Mouse (Mus musculus) kidney, adult 2 months (tissue): ENCODE results near the gene Stk11. TPM values are rescaled to one million over a fixed set of nuclear protein-coding genes. Genes with fewer than 3 reads are reported as not detected.

Experiments
- DNase-seq: peaks from one replicate; pipeline ENCODE4 v3.0.0; 2021
- H3K27ac ChIP-seq: fragments of 200-500 bp; 2 replicates; pipeline ENCODE4 v1.5.1; 2012; ENCODE audit warnings: low read depth, low read length, control low read depth, inconsistent platforms; ENCODE audit not compliant: insufficient read depth
- H3K27me3 ChIP-seq: fragments of 200-500 bp; replicated peaks from 2 replicates; pipeline ENCODE4 v1.6.1; 2012; ENCODE audit warnings: mild to moderate bottlenecking, moderate library complexity, low read length, inconsistent platforms; ENCODE audit not compliant: control insufficient read depth, insufficient read depth
- H3K36me3 ChIP-seq: fragments of 200-500 bp; 2 replicates; pipeline ENCODE4 v1.6.1; 2012; ENCODE audit warnings: mild to moderate bottlenecking, moderate library complexity, low read length, inconsistent platforms; ENCODE audit not compliant: control insufficient read depth, insufficient read depth
- H3K4me1 ChIP-seq: fragments of 200-500 bp; 2 replicates; pipeline ENCODE4 v1.6.1; 2011; ENCODE audit warnings: low read length; ENCODE audit not compliant: control insufficient read depth, insufficient read depth
- H3K4me3 ChIP-seq: fragments of 200-500 bp; 2 replicates; pipeline ENCODE4 v1.5.1; 2011; ENCODE audit warnings: mild to moderate bottlenecking, low read depth, low read length, control low read depth; ENCODE audit not compliant: insufficient read depth
- CTCF ChIP-seq: fragments of 200-500 bp; conservative IDR thresholded peaks from 2 replicates; pipeline ENCODE4 v1.5.1; 2011; ENCODE audit warnings: low read depth, mild to moderate bottlenecking, control low read depth, low read length, moderate library complexity, mixed read lengths; ENCODE audit not compliant: insufficient read depth, insufficient read length
- POLR2A ChIP-seq: fragments of 200-500 bp; IDR thresholded peaks from one replicate; pipeline ENCODE4 v1.6.1; 2011; ENCODE audit warnings: low read depth, low read length, control low read depth
- WGBS: fragments of 180-500 bp; shearing (Covaris S2); methylation state at CpG from one replicate; pipeline ENCODE4 v1.1.7; 2018; 5-methylcytosine and 5-hydroxymethylcytosine counted together
- polyA plus RNA-seq: library from polyadenylated mRNA; depleted of rRNA; stranded (reverse); fragments of >200 nt; gene quantifications from 2 replicates; pipeline ENCODE4 v1.2.3, GENCODE M21; 2012

Gene Stk11
- polyA plus RNA-seq, 1 experiment: 114 TPM

DNA sequence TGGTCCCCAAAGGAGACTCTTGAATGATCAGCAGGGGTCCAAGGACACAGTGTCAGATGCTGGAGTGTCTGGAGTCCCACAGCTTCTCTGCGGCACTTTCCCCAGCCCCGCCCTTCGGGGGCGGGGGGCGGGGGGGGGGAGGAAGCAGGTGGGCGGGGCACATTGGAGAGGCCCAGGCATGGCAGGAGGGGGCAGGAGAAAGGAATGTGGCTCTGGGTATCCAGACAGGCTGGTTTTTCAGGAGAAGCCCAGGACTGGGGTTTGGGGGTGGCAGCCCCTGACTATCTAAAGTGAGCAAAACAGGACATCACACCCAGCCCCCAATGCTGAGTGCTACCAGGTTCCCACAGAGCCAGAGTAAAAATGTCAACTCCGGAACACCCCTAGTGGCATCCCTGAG lies 18.3 kb upstream of the Stk11 start:
- peaks cover 55% of the 10 kb centered on the region for H3K4me1 ChIP-seq
- H3K36me3 ChIP-seq: no peaks in the 10 kb centered on the region
- WGBS: 17% methylated on average over 7 of the region's 7 CpGs
- no peak for DNase-seq
- TF ChIP-seq POLR2A (no peak), CTCF (no peak)
- H3K4me3 ChIP-seq: no peak overlapping the region
- no peaks in the 10 kb centered on the region for H3K27me3 ChIP-seq
- H3K27ac ChIP-seq: no peak overlapping the region

DNA sequence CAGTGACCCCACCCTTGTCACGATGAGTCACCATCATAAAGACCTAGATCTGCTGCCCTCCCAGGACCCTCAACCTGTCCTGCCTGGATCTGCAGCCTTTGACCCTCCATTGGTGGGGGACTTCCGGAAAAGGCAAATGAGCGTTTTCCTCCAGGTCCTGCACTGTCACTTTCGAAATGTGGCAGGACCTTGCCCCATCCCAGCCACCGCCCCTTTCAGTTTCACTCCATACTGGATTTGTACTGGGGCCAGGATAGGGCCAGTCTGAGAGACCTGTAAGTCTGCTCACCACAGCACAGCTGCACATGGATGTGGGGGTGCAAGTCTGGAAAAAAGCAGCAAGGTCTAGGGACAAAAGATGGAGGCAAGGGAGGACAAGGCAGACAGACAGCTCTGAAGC lies 17.0 kb upstream of the Stk11 start:
- Histone ChIP-seq H3K36me3 (no peaks in the 10 kb centered on the region), H3K27ac (no peak overlapping the region), H3K4me1 (peaks cover 47% of the 10 kb centered on the region), H3K27me3 (no peaks in the 10 kb centered on the region), H3K4me3 (no peak overlapping the region)
- DNase-seq: peak; percentile 49
- 65% methylated on average over 5 of the region's 5 CpGs for WGBS
- no peak for TF ChIP-seq POLR2A
- TF ChIP-seq CTCF: no peak

DNA sequence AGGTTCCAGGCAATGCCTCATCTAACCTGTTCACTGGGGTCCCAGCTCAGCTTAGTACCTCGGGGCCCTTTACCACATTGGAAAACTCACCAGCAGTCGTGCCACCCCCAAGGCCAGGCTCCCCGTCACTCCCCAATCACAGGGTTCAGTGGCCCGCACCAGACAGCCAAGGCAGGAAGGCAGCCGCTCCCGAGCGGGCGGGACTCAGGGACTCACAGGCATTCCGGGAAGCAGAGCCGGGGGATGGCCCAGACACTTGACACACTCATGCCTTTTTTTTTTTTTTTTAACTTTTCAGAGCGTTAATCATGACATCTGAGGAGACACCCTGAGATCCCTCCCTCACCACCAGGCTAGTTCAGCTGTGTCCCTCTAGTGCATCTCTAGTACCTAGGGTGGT lies 14.6 kb upstream of the Stk11 start:
- Histone ChIP-seq H3K4me1 (peaks cover 30% of the 10 kb centered on the region), H3K36me3 (no peaks in the 10 kb centered on the region), H3K27me3 (no peaks in the 10 kb centered on the region), H3K4me3 (peak overlapping the region; percentile 95; the same call in 1 of the 2 replicates), H3K27ac (no peak overlapping the region; the same call in 1 of the 2 replicates)
- 16% methylated on average over 11 of the region's 11 CpGs for WGBS
- peak; percentile 73 for DNase-seq
- TF ChIP-seq POLR2A (no peak), CTCF (no peak)

DNA sequence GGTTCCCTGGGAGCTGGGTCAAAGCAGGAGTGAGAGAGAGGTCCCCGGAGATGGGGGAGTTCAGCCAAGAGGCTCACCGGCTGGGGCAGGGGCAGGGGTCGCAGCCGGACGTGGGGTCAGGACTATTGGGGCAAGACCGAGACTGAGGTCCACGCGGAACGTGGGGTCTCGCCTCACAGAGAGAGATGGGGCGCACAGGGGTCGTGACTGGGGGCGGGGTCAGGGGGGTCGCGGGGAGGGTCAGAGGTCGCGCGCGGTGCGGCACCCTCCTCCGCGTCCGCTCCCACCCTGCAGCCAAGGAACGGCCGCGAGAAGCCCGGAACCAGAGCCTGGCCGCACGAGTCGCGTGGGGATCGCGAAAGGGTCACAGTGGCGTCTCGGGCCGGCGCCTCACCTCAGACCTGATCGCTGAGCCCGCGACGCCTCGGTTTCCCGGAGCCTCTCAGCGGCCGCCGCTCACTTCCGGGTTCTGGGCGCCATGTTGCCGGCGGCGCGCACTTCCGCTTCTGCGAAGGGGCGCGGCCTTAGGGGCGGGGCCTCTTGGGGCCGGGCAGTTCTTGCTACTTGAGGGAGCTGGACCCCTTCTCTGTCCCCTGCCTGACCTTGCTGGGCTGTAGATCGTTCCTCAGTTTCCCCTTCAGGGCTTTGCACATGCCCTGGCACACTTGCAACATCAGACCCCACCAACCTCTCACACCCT lies 13.2 kb upstream of the Stk11 start:
- H3K36me3 ChIP-seq: no peaks in the 10 kb centered on the region
- peaks cover 18% of the 10 kb centered on the region for H3K4me1 ChIP-seq
- H3K27me3 ChIP-seq: no peaks in the 10 kb centered on the region
- H3K4me3 ChIP-seq: peak overlapping the region; percentile 95
- TF ChIP-seq CTCF: no peak
- peak; percentile 3 for TF ChIP-seq POLR2A
- WGBS: under 1% methylated on average over 59 of the region's 59 CpGs
- DNase-seq: peak; percentile 91
- H3K27ac ChIP-seq: peak overlapping the region; percentile 94

DNA sequence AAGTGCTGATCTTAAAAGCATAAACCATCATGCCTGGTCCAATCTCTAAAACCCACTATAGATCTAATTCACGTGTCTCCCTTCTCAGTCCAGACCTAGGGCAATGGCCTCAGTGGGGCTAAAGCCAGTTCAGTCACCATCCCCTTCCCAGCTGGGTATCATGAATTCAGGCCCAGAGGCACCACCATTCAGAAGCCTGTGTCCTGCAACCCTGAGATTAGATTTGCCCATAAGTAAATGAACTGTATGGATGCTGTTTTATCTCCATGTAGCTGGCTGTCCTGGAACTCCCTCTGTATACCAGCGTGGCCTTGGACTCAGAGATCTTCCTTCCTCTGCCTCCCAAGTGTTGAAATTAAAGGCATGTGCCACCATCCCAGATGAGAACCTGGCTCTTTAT lies 12.6 kb upstream of the Stk11 start:
- no peak for DNase-seq
- Histone ChIP-seq H3K27me3 (no peaks in the 10 kb centered on the region), H3K36me3 (no peaks in the 10 kb centered on the region), H3K4me1 (peaks cover 18% of the 10 kb centered on the region; the same call in 1 of the 2 replicates), H3K27ac (peak overlapping the region; percentile 88), H3K4me3 (no peak overlapping the region)
- TF ChIP-seq CTCF (no peak), POLR2A (no peak)
- 81% methylated on average over 2 of the region's 2 CpGs for WGBS

DNA sequence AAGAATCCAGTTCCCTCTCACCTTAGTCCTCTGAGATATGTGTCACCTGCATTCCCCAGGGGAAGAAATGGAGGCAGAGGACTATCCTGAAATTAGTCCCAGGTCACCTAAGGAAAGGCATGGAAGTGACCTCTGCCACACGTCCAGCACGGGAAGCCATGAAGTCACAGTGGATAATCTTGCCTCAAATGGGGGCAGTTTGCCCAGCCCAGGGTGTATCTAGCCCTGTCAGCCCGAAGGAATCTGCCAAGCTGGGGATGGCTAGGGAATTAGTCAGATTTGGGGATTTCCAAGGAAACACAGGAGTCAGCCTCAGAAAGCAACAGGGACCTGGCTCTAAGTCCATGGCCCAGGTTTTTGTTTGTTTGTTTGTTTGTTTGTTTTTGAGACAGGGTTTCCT lies 11.4 kb upstream of the Stk11 start:
- WGBS: 77% methylated on average over 3 of the region's 3 CpGs
- H3K4me1 ChIP-seq: peaks cover 13% of the 10 kb centered on the region; the same call in 1 of the 2 replicates
- no peaks in the 10 kb centered on the region for H3K27me3 ChIP-seq
- DNase-seq: no peak
- TF ChIP-seq POLR2A (no peak), CTCF (no peak)
- H3K36me3 ChIP-seq: no peaks in the 10 kb centered on the region
- H3K27ac ChIP-seq: no peak overlapping the region
- H3K4me3 ChIP-seq: no peak overlapping the region

DNA sequence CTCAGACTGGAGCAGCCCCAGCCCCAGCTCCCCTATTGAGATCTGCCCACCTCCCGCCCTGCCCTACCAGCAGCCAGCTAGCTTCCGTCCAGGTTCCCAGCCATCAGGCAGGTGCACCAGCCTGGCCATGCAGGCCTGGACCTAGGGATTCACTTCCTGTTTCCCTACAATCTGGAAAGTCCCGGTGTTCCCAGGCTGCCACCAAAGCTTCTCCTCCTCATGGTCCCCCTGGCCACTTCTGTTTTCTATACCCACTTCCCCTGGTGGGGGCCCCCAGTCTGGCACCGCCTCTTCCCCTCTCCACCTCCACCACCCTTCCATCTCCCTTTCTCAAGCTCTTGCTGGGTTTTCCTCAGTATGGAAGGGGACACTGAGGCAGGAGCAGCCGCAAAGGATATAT lies 10.1 kb upstream of the Stk11 start, which contains the start of gene Sbno2:
Gene Sbno2, minus strand, starts transcription at position 112 of the 400 bp plus-strand sequence.
- TF ChIP-seq CTCF: no peak
- TF ChIP-seq POLR2A: no peak
- Histone ChIP-seq H3K36me3 (no peaks in the 10 kb centered on the region), H3K4me1 (peaks cover 13% of the 10 kb centered on the region; the same call in 1 of the 2 replicates), H3K27ac (no peak within 1 kb of the TSS), H3K27me3 (no peaks in the 10 kb centered on the region), H3K4me3 (no peak within 1 kb of the TSS)
- WGBS: 83% methylated on average over 5 of the region's 5 CpGs
- no peak for DNase-seq
